Mouse (Mus musculus): Measurements from ENCODE around the gene Foxn3.

The Foxn3 gene

GRCm38 (mm10) chr12:99453797-99454196, 109.6 kb downstream of the Foxn3 start:
- ChIA-PET POLR2A (no interaction called here), CTCF (no interaction called here)

GRCm38 (mm10) chr12:99450076-99450475, 113.3 kb downstream of the Foxn3 start:
- ChIA-PET POLR2A (interaction anchor here in 2 of 4 experiments (0.5 to 0.7 kb wide), 3 partner anchors 55 to 277 kb away, joined by 3 to 4 read pairs (median 4); no protein-coding TSS in a partner anchor), CTCF (interaction anchor here in 1 of 4 experiments (0.6 kb wide), 1 partner anchor 57 kb away, joined by 3 read pairs; no protein-coding TSS in a partner anchor)

- CTCF ChIA-PET, result no interaction called here
Observed at GRCm38 (mm10) chr12:99447791-99448190, 115.6 kb downstream of the Foxn3 start.

GRCm38 (mm10) chr12:99445018-99445674, 118.2 kb downstream of the Foxn3 start:
- ChIA-PET POLR2A (interaction anchor here in 1 of 4 experiments (0.7 kb wide), 1 partner anchor 29 kb away, joined by 3 read pairs; no protein-coding TSS in a partner anchor), CTCF (interaction anchor here in 1 of 4 experiments (0.7 kb wide), 1 partner anchor 388 kb away, joined by 3 read pairs; no protein-coding TSS in a partner anchor)

More at GRCm38 (mm10) chr12:99447791-99448190, 115.6 kb downstream of the Foxn3 start:
- POLR2A ChIA-PET, result interaction anchor here in 1 of 4 experiments (1.3 to 1.5 kb wide), 2 partner anchors 10 to 21 kb away, joined by 3 to 5 read pairs; no protein-coding TSS in a partner anchor

GRCm38 (mm10) chr12:99442819-99443218, 120.6 kb downstream of the Foxn3 start:
- ChIA-PET POLR2A (interaction anchor here in 1 of 4 experiments (0.9 to 1.1 kb wide), 2 partner anchors 14 to 18 kb away, joined by 3 read pairs; no protein-coding TSS in a partner anchor), CTCF (no interaction called here)

GRCm38 (mm10) chr12:99440953-99441352, 122.4 kb downstream of the Foxn3 start:
- ChIA-PET POLR2A (no interaction called here), CTCF (no interaction called here)

GRCm38 (mm10) chr12:99440022-99440421, 123.4 kb downstream of the Foxn3 start:
- ChIA-PET CTCF (interaction anchor here in 1 of 4 experiments (0.6 kb wide), 2 partner anchors 25 to 361 kb away, joined by 3 to 7 read pairs; no protein-coding TSS in a partner anchor), POLR2A (interaction anchor here in 2 of 4 experiments (0.6 to 1.1 kb wide), 3 partner anchors 13 to 533 kb away, joined by 3 to 4 read pairs (median 3); no protein-coding TSS in a partner anchor)

GRCm38 (mm10) chr12:99435189-99435588, 128.2 kb downstream of the Foxn3 start:
- CTCF ChIA-PET, result no interaction called here

GRCm38 (mm10) chr12:99433402-99433801, 130.0 kb downstream of the Foxn3 start:
- POLR2A ChIA-PET, result no interaction called here
- CTCF ChIA-PET, result interaction anchor here in 2 of 4 experiments (0.6 to 0.7 kb wide), 2 partner anchors 213 to 426 kb away, joined by 5 read pairs; no protein-coding TSS in a partner anchor

More at GRCm38 (mm10) chr12:99435189-99435588, 128.2 kb downstream of the Foxn3 start:
- POLR2A ChIA-PET, result no interaction called here

- ChIA-PET CTCF (interaction anchor here in 1 of 4 experiments (0.7 kb wide), 1 partner anchor 442 kb away, joined by 4 read pairs; no protein-coding TSS in a partner anchor), POLR2A (interaction anchor here in 1 of 4 experiments (1.0 kb wide), 1 partner anchor 8 kb away, joined by 3 read pairs; no protein-coding TSS in a partner anchor)
Observed at GRCm38 (mm10) chr12:99431541-99431940, 131.8 kb downstream of the Foxn3 start.

GRCm38 (mm10) chr12:99430992-99431391, 132.4 kb downstream of the Foxn3 start:
- ChIA-PET POLR2A (interaction anchor here in 2 of 4 experiments (0.5 to 1.0 kb wide), 3 partner anchors 8 to 127 kb away, joined by 3 to 4 read pairs (median 4); no protein-coding TSS in a partner anchor), CTCF (interaction anchor here in 1 of 4 experiments (0.7 kb wide), 1 partner anchor 442 kb away, joined by 4 read pairs; no protein-coding TSS in a partner anchor)

GRCm38 (mm10) chr12:99429101-99429500, 134.3 kb downstream of the Foxn3 start:
- ChIA-PET CTCF (interaction anchor here in 1 of 4 experiments (0.6 kb wide), 1 partner anchor 335 kb away, joined by 8 read pairs; no protein-coding TSS in a partner anchor), POLR2A (interaction anchor here in 2 of 4 experiments (0.6 to 1.6 kb wide), 6 partner anchors 12 to 73 kb away, joined by 3 to 6 read pairs (median 3); no protein-coding TSS in a partner anchor)

- POLR2A ChIA-PET, result interaction anchor here in 2 of 4 experiments (0.6 to 1.0 kb wide), 2 partner anchors 14 to 84 kb away, joined by 3 to 4 read pairs; no protein-coding TSS in a partner anchor
- CTCF ChIA-PET, result no interaction called here
Observed at GRCm38 (mm10) chr12:99426207-99426916, 137.0 kb downstream of the Foxn3 start.

GRCm38 (mm10) chr12:99419396-99419760, 144.0 kb downstream of the Foxn3 start:
- ChIA-PET CTCF (no interaction called here), POLR2A (interaction anchor here in 2 of 4 experiments (0.5 to 1.4 kb wide), 3 partner anchors 26 to 110 kb away, joined by 3 to 5 read pairs (median 3); no protein-coding TSS in a partner anchor)

- ChIA-PET CTCF (interaction anchor here in 1 of 4 experiments (0.5 kb wide), 1 partner anchor 246 kb away, joined by 16 read pairs; no protein-coding TSS in a partner anchor), POLR2A (interaction anchor here in 2 of 4 experiments (0.5 to 1.4 kb wide), 3 partner anchors 25 to 110 kb away, joined by 3 to 5 read pairs (median 3); no protein-coding TSS in a partner anchor)
Observed at GRCm38 (mm10) chr12:99418476-99419395, 144.6 kb downstream of the Foxn3 start.

- ChIA-PET CTCF (interaction anchor here in 1 of 4 experiments (0.5 kb wide), 1 partner anchor 245 kb away, joined by 16 read pairs; no protein-coding TSS in a partner anchor), POLR2A (no interaction called here)
Observed at GRCm38 (mm10) chr12:99417885-99418284, 145.5 kb downstream of the Foxn3 start.

GRCm38 (mm10) chr12:99415538-99415937, 147.8 kb downstream of the Foxn3 start:
- ChIA-PET POLR2A (interaction anchor here in 1 of 4 experiments (0.6 kb wide), 1 partner anchor 29 kb away, joined by 3 read pairs; no protein-coding TSS in a partner anchor), CTCF (no interaction called here)

- CTCF ChIA-PET, result no interaction called here
Observed at GRCm38 (mm10) chr12:99412496-99412895, 150.9 kb downstream of the Foxn3 start.

More at GRCm38 (mm10) chr12:99412496-99412895, 150.9 kb downstream of the Foxn3 start:
- POLR2A ChIA-PET, result interaction anchor here in 2 of 4 experiments (0.6 to 1.8 kb wide), 4 partner anchors 51 to 163 kb away, joined by 3 to 6 read pairs (median 4); no protein-coding TSS in a partner anchor
